Mouse (Mus musculus) small intestine, adult 2 months (tissue): ENCODE results near the gene Olfr498. TPM values are rescaled to one million over a fixed set of nuclear protein-coding genes. Genes with fewer than 3 reads are reported as not detected.

ENCODE experiments used
- H3K27ac ChIP-seq: fragments of 200-500 bp; 2 replicates; pipeline ENCODE4 v1.5.1; 2012; ENCODE audit warnings: low read depth, low read length, control low read depth, inconsistent platforms; ENCODE audit not compliant: insufficient read depth
- H3K27me3 ChIP-seq: fragments of 200-500 bp; 2 replicates; pipeline ENCODE4 v1.6.1; 2012; ENCODE audit warnings: mild to moderate bottlenecking, moderate library complexity, low read length, inconsistent platforms; ENCODE audit not compliant: control insufficient read depth, insufficient read depth
- H3K36me3 ChIP-seq: fragments of 200-500 bp; 2 replicates; pipeline ENCODE4 v1.6.1; 2012; ENCODE audit warnings: mild to moderate bottlenecking, low read length, control low read depth, inconsistent platforms; ENCODE audit not compliant: control insufficient read depth, insufficient read depth
- H3K4me1 ChIP-seq: fragments of 200-500 bp; 2 replicates; pipeline ENCODE4 v1.6.1; 2012; ENCODE audit warnings: low read length, inconsistent platforms, mixed read lengths; ENCODE audit not compliant: control insufficient read depth, insufficient read depth, insufficient read length
- H3K4me3 ChIP-seq: fragments of 200-500 bp; 2 replicates; pipeline ENCODE4 v1.5.1; 2012; ENCODE audit warnings: low read depth, mild to moderate bottlenecking, control low read depth, inconsistent platforms, low read length, moderate library complexity
- CTCF ChIP-seq: fragments of 200-500 bp; IDR thresholded peaks from 2 replicates; pipeline ENCODE4 v1.5.1; 2012; ENCODE audit warnings: low read depth, mild to moderate bottlenecking, control low read depth, inconsistent platforms, low read length, moderate library complexity, mixed read lengths; ENCODE audit not compliant: insufficient replicate concordance, insufficient read length; ENCODE audit errors: extremely low read depth
- POLR2A ChIP-seq: fragments of 200-500 bp; IDR thresholded peaks from 2 replicates; pipeline ENCODE4 v1.6.1; 2012; ENCODE audit warnings: low read depth, mild to moderate bottlenecking, control low read depth, inconsistent platforms, low read length, moderate library complexity
- WGBS: fragments of 180-500 bp; shearing (Covaris S2); methylation state at CpG from one replicate; pipeline ENCODE4 v1.1.7; 2018; 5-methylcytosine and 5-hydroxymethylcytosine counted together
- polyA plus RNA-seq: library from polyadenylated mRNA; depleted of rRNA; stranded (reverse); fragments of >200 nt; gene quantifications from 2 replicates; pipeline ENCODE4 v1.2.3, GENCODE M21; 2012; rRNA removed

Gene Olfr498
- not detected in 2 replicates for polyA plus RNA-seq

DNA sequence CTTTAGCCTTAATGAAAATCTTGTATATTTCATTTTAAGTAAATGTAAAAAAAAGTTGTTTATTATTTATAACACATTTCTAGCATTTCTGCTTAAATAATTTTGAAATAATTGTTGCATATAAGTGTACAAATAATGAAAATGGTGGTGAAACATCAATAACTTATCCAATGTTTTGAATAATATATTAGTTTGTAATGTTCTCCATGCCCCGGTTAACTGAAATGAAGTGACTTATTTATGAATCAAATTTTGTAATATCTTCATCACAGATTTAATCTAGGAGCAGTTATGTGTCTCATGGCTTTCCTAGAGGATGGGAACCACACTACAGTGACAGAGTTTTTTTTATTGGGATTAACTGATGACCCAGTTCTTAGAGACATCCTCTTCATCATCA lies at the start of gene Olfr498:
Gene Olfr498, plus strand, starts transcription at position 301 of the 400 bp plus-strand sequence.
- no peak within 1 kb of the TSS for H3K4me3 ChIP-seq
- WGBS: 85% methylated on average over 1 of the region's 1 CpGs

DNA sequence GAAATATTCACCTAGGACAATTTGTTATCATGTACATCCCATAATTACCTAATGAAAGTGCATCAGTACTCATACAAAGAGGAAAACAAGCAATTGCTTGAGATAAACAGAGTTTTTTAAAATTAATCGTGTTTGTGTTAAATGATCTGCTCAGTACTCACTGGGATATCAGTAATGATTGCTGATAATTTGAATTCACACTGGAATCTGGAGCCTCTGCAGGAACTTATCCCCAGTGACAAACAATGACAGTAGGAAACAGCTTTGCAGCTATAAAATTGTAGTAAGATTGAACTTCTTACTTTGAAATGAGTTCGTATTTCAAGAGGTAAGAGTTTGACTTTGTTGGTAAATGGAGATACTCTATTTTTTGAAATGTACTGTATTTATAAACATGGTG lies 45.0 kb upstream of the Olfr498 start, which contains the start of gene Olfr497:
Gene Olfr497, plus strand, starts transcription at position 301 of the 400 bp plus-strand sequence.
- H3K4me3 ChIP-seq: no peak within 1 kb of the TSS
- H3K36me3 ChIP-seq: no peaks in the 10 kb centered on the region
- H3K4me1 ChIP-seq: no peaks in the 10 kb centered on the region
- no peak within 1 kb of the TSS for H3K27ac ChIP-seq
- 73% methylated on average over 2 of the region's 2 CpGs for WGBS
- TF ChIP-seq CTCF: no peak
- TF ChIP-seq POLR2A: no peak
- no peaks in the 10 kb centered on the region for H3K27me3 ChIP-seq

More for the DNA sequence above, at the start of gene Olfr498:
- Histone ChIP-seq H3K27me3 (no peaks in the 10 kb centered on the region), H3K36me3 (no peaks in the 10 kb centered on the region), H3K27ac (no peak within 1 kb of the TSS), H3K4me1 (no peaks in the 10 kb centered on the region)
- TF ChIP-seq POLR2A (no peak), CTCF (no peak)

Other genes starting within 250 kb of the Olfr498 start
- gene Olfr488, start 207.0 kb upstream of the Olfr498 start, polyA plus RNA-seq: not detected in 2 replicates
- gene Olfr490, start 176.4 kb upstream of the Olfr498 start, polyA plus RNA-seq: not detected in 2 replicates
- not detected in 2 replicates for gene Olfr491, start 151.9 kb upstream of the Olfr498 start, polyA plus RNA-seq
- not detected in 2 replicates for gene Olfr492, start 141.7 kb upstream of the Olfr498 start, polyA plus RNA-seq
- gene Olfr493, start 118.3 kb upstream of the Olfr498 start, polyA plus RNA-seq: not detected in 2 replicates
- gene Olfr494, start 100.0 kb upstream of the Olfr498 start, polyA plus RNA-seq: not detected in 2 replicates
- gene Olfr495, start 72.2 kb upstream of the Olfr498 start, polyA plus RNA-seq: not detected in 2 replicates
- not detected in 2 replicates for gene Olfr497, start 44.9 kb upstream of the Olfr498 start, polyA plus RNA-seq
- gene Olfr502, start 59.7 kb downstream of the Olfr498 start, polyA plus RNA-seq: not detected in 2 replicates
- gene Olfr503, start 79.2 kb downstream of the Olfr498 start, polyA plus RNA-seq: not detected in 2 replicates
- gene Olfr504, start 100.5 kb downstream of the Olfr498 start, polyA plus RNA-seq: not detected in 2 replicates
- not detected in 2 replicates for gene Olfr506, start 145.5 kb downstream of the Olfr498 start, polyA plus RNA-seq
- gene Olfr507, start 156.5 kb downstream of the Olfr498 start, polyA plus RNA-seq: not detected in 2 replicates
- gene Olfr508, start 164.7 kb downstream of the Olfr498 start, polyA plus RNA-seq: not detected in 2 replicates
- gene Olfr509, start 186.6 kb downstream of the Olfr498 start, polyA plus RNA-seq: not detected in 2 replicates
- not detected in 2 replicates for gene Olfr510, start 201.1 kb downstream of the Olfr498 start, polyA plus RNA-seq
- not detected in 2 replicates for gene Olfr512, start 248.0 kb downstream of the Olfr498 start, polyA plus RNA-seq